Mouse (Mus musculus): ENCODE data around the gene Trim58. TPM values are rescaled to one million over a fixed set of nuclear protein-coding genes. Genes with fewer than 3 reads are reported as not detected.
A peak's percentile ranks its signal among the peaks of the same experiment; 100 is the strongest.

Gene Trim58
- polyA plus RNA-seq, 1 experiment, result 18.0 TPM

DNA sequence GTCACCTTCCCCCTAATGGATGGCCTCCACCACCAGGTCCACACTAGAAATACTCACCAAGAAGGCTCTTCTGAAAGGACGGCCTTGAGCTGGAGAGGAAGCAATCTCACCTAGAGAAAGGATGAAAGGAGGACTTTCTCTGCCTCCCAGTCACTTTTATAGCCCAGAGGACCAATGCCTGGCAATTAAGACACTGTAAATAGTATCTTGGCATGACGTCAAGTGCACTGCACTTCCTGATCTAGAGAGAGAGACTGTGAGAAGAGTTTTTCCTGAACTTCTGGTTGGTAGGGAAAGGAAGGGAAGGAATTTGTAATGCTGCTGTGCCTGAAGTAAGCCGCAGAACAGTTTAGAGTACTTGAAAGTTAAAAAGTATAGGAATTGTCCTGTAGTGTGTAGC lies 26.9 kb upstream of the Trim58 start:
- H3K9me3 ChIP-seq, result no peaks in the 10 kb centered on the region
- no peak overlapping the region for H3K4me3 ChIP-seq (replicated peaks)
- no peaks in the 10 kb centered on the region for H3K36me3 ChIP-seq (replicated peaks; ENCODE audit: low read length)
- TF ChIP-seq FLI1 (IDR thresholded peaks at IDR 0.05; ENCODE audit: low read length) (no peak), GATA1 (IDR thresholded peaks at IDR 0.05; ENCODE audit: borderline replicate concordance, low read length) (no peak)
- peaks cover 12% of the 10 kb centered on the region for H3K27me3 ChIP-seq (replicated peaks)
- H3K4me1 ChIP-seq, result peaks cover 42% of the 10 kb centered on the region

DNA sequence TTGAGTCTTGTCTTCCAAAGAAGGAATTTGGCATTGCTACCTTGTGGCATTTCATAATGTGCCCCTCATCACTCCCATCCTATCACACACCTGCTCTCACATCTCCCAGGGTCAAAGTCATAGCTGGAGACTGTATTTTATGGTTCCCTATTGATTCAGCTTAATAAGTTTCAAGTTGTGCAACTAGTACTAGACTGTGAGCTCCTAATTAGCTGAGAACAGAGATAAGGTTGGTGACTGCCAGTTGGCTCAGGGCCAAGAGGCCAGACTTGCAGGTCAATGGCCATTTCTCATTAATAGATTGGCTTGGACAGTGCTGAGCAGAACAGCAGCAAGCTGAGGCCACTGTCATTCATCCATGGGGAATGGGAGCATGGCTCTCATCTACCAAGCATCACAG lies 25.7 kb upstream of the Trim58 start:
- H3K27me3 ChIP-seq (replicated peaks), result peaks cover 12% of the 10 kb centered on the region
- H3K9me3 ChIP-seq, result no peaks in the 10 kb centered on the region
- TF ChIP-seq FLI1 (IDR thresholded peaks at IDR 0.05; ENCODE audit: low read length), result no peak
- no peak for TF ChIP-seq GATA1 (IDR thresholded peaks at IDR 0.05; ENCODE audit: borderline replicate concordance, low read length)
- no peaks in the 10 kb centered on the region for H3K36me3 ChIP-seq (replicated peaks; ENCODE audit: low read length)
- peaks cover 47% of the 10 kb centered on the region for H3K4me1 ChIP-seq
- H3K4me3 ChIP-seq (replicated peaks), result no peak overlapping the region

DNA sequence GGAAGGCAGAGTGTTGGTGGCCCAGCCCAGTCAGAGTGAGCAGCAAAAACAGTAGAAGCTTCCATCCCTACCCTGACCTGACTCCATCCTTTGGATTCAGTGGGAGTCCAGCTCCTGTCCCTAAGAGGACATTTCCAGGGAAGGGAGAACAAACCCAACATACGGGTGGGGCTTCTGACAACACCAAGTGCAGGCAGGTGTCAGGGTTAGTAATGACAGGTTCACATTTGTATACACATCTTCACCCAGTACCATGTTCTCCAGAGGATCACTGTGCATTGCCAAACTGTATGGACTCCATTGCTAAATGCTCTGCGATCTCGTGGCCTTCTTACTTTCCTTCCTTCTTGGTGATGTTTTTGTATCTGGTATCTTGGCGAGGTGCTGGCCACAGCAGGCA lies 24.3 kb upstream of the Trim58 start, which contains the start of gene 2210407C18Rik:
TSS of gene 2210407C18Rik (minus strand) at position 101 of the 400 bp plus-strand sequence.
- TF ChIP-seq FLI1 (IDR thresholded peaks at IDR 0.05; ENCODE audit: low read length) (no peak), GATA1 (IDR thresholded peaks at IDR 0.05; ENCODE audit: borderline replicate concordance, low read length) (no peak)
- no peak within 1 kb of the TSS for H3K4me3 ChIP-seq (replicated peaks)
- H3K36me3 ChIP-seq (replicated peaks; ENCODE audit: low read length), result no peaks in the 10 kb centered on the region
- no peaks in the 10 kb centered on the region for H3K9me3 ChIP-seq
- peaks cover 45% of the 10 kb centered on the region for H3K4me1 ChIP-seq
- peaks cover 15% of the 10 kb centered on the region for H3K27me3 ChIP-seq (replicated peaks)

DNA sequence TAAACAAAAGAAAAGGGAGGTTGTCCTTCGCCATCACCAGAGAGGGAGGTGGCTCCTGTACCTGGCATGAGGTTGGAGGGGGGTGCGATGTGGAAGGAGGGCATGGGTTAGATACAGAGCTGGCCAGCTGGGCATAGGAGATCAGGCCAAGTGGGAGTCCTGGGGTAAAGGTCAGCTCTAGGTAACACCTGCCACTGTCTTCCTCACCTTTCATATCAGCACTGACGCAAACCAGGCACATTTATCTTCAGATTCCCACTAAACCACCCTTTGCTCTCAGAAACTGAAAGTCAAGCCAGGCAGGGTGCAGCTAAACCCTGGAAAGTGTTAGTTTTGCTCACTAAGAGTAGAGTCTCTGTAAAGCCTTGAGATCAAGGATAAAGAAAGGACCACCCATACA lies 21.9 kb upstream of the Trim58 start:
- Histone ChIP-seq H3K4me1 (peaks cover 41% of the 10 kb centered on the region), H3K27me3 (replicated peaks) (peaks cover 12% of the 10 kb centered on the region), H3K36me3 (replicated peaks; ENCODE audit: low read length) (no peaks in the 10 kb centered on the region), H3K9me3 (no peaks in the 10 kb centered on the region), H3K4me3 (replicated peaks) (no peak overlapping the region)
- TF ChIP-seq GATA1 (IDR thresholded peaks at IDR 0.05; ENCODE audit: borderline replicate concordance, low read length) (no peak), FLI1 (IDR thresholded peaks at IDR 0.05; ENCODE audit: low read length) (no peak)

DNA sequence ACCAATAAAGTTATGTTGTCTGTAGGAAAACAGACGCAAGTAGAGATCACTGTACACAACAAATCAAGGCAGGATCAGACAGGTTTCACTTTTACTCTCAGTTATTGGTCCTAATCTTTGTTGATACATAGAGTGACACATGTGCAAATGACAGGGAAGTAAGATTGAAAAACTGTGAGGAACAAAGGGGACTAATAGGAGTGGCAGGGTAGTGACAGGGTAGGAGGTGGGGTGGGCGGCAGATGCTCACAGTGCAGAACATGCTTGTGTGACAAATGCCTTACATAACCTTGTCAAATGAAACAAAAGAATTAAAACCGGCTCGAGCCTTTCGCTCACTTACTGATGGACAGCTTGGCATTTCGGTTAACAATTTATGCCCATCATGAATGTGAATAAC lies 21.5 kb upstream of the Trim58 start:
- Histone ChIP-seq H3K27me3 (replicated peaks) (peaks cover 14% of the 10 kb centered on the region), H3K9me3 (no peaks in the 10 kb centered on the region), H3K36me3 (replicated peaks; ENCODE audit: low read length) (no peaks in the 10 kb centered on the region), H3K4me3 (replicated peaks) (no peak overlapping the region), H3K4me1 (peaks cover 39% of the 10 kb centered on the region)
- TF ChIP-seq GATA1 (IDR thresholded peaks at IDR 0.05; ENCODE audit: borderline replicate concordance, low read length) (no peak), FLI1 (IDR thresholded peaks at IDR 0.05; ENCODE audit: low read length) (no peak)

DNA sequence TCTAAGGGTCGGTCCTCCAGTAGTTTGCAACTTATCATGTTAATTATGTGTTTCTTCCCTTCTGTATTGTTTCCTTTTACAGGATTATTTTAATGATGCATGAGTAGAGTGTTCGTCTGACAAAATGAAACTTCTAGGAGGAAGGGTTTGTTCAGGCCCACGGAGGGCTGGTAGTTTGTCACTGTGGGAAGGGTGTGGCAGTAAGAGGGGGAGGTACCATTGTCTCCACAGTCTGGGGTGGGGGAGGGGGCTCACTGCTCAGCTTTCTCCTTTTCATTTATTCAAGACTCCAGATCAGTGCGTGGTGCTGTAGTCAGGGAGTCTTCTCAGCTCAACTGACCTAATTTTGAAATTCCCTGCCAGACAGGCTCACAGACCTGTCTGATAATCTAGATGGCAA lies 14.1 kb upstream of the Trim58 start:
- H3K27me3 ChIP-seq (replicated peaks), result peaks cover 19% of the 10 kb centered on the region
- H3K4me1 ChIP-seq, result peaks cover 11% of the 10 kb centered on the region
- no peaks in the 10 kb centered on the region for H3K9me3 ChIP-seq
- no peaks in the 10 kb centered on the region for H3K36me3 ChIP-seq (replicated peaks; ENCODE audit: low read length)
- no peak for TF ChIP-seq FLI1 (IDR thresholded peaks at IDR 0.05; ENCODE audit: low read length)
- TF ChIP-seq GATA1 (IDR thresholded peaks at IDR 0.05; ENCODE audit: borderline replicate concordance, low read length), result no peak
- no peak overlapping the region for H3K4me3 ChIP-seq (replicated peaks)

DNA sequence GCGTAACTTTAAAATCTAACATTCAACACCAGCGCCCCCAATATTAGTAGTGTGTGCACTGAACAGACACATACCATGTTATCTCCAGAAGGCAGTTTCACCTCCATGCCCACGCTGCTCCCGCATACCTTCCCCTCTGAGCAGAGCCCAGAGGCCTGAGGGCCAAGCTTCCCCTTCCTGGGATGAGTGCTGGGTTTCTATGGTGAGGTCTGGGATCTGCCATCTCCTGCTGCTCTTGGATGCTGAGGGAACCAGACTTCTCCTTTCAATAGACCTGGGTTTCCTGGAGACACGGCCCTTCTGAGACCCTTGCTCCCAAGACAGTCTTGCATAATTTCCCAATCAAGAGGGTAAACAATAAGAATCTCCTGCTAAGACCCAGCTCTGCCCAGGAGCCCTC lies 9.9 kb upstream of the Trim58 start, which contains the start of gene Olfr323:
TSS of gene Olfr323 (minus strand) at position 101 of the 400 bp plus-strand sequence.
- TF ChIP-seq FLI1 (IDR thresholded peaks at IDR 0.05; ENCODE audit: low read length) (no peak), GATA1 (IDR thresholded peaks at IDR 0.05; ENCODE audit: borderline replicate concordance, low read length) (no peak)
- Histone ChIP-seq H3K27me3 (replicated peaks) (peaks cover 7% of the 10 kb centered on the region), H3K36me3 (replicated peaks; ENCODE audit: low read length) (no peaks in the 10 kb centered on the region), H3K4me1 (peaks cover 40% of the 10 kb centered on the region), H3K4me3 (replicated peaks) (no peak within 1 kb of the TSS), H3K9me3 (no peaks in the 10 kb centered on the region)

DNA sequence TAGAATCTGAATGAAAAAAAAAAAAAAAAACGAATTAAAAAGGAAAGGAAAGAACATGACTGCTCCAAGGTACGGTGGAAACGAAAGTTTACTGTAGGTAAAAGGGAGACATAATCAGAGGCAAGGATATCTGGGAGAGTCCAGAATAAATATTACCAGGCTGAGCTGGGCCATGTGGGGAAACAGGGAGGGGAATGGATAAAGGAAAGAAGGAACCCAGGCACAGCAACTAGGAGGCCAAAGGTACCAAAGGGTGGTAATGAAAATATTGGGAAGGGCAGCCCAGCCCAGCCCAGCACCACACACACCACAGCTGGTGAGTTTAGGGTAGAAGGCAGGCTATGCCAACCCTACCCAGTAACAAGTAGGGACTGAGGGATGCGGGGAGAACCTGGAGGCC lies 5.4 kb upstream of the Trim58 start:
- H3K4me3 ChIP-seq (replicated peaks), result peak overlapping the region; percentile 83
- no peaks in the 10 kb centered on the region for H3K27me3 ChIP-seq (replicated peaks)
- H3K4me1 ChIP-seq, result peaks cover 71% of the 10 kb centered on the region
- H3K9me3 ChIP-seq, result no peaks in the 10 kb centered on the region
- TF ChIP-seq GATA1 (IDR thresholded peaks at IDR 0.05; ENCODE audit: borderline replicate concordance, low read length) (no peak), FLI1 (IDR thresholded peaks at IDR 0.05; ENCODE audit: low read length) (no peak)
- H3K36me3 ChIP-seq (replicated peaks; ENCODE audit: low read length), result no peaks in the 10 kb centered on the region

DNA sequence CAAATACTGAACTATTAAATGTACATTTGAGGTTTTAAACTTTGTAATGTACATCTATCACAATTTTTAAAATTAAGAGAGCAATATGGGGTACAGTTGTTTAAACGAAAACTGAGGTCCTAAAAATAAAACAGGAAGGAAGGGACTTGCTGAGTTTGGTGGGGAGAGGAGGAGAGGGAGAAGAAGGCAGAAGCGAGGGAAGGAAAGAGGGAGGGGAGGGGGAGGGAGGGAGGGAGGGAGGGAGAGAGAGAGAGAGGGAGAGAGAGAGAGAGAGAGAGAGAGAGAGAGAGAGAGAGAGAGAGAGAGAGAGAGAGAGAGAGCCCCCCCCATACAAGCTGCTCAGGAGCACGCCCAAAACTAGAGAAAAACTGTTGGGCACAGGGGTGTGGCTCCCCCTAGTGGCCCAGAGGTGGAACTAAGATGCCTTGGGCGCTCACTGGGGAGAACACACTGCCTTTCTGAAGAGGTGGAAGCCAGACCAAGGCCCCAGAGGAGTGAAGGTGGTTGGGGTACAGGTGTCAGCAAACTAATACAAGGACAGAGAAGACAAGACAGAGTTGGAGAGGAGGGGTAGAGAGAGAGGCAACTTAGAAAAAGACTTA lies 3.8 kb upstream of the Trim58 start:
- Histone ChIP-seq H3K36me3 (replicated peaks; ENCODE audit: low read length) (no peaks in the 10 kb centered on the region), H3K27me3 (replicated peaks) (no peaks in the 10 kb centered on the region), H3K4me1 (peaks cover 78% of the 10 kb centered on the region), H3K9me3 (no peaks in the 10 kb centered on the region), H3K4me3 (replicated peaks) (peak overlapping the region; percentile 87)
- TF ChIP-seq FLI1 (IDR thresholded peaks at IDR 0.05; ENCODE audit: low read length) (no peak), GATA1 (IDR thresholded peaks at IDR 0.05; ENCODE audit: borderline replicate concordance, low read length) (no peak)

DNA sequence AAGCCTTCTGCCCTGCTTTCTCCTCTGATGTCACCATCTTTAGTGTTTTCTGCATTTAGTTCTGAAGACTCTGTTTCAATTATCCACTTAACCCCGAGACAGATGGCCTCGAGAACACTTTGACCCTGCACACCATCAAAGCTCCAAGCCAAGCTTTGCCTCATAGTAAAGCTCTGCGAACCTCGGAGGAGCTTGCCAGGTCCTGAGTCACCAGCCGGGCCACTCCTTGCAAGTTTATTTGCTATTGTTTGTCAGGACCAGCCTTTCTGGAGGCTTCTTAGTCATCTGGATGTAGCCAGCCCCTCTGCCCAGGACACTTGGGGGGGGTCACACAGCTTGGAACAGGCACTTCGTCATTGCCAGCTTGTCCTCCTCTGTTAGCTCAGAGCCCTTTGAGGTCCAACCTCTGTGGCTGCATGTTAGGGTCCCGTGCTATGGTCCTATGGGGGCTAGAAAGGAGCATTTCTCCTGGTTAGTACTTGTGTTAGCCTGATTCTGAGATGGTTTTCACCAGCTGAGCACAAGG lies 2.0 kb upstream of the Trim58 start:
- peaks cover 6% of the 10 kb centered on the region for H3K36me3 ChIP-seq (replicated peaks; ENCODE audit: low read length)
- TF ChIP-seq GATA1 (IDR thresholded peaks at IDR 0.05; ENCODE audit: borderline replicate concordance, low read length) (no peak), FLI1 (IDR thresholded peaks at IDR 0.05; ENCODE audit: low read length) (no peak)
- H3K9me3 ChIP-seq, result no peaks in the 10 kb centered on the region
- H3K27me3 ChIP-seq (replicated peaks), result no peaks in the 10 kb centered on the region
- H3K4me1 ChIP-seq, result peaks cover 82% of the 10 kb centered on the region
- peak overlapping the region; percentile 8 for H3K4me3 ChIP-seq (replicated peaks)
